Mouse (Mus musculus): ENCODE data around the gene Dnajb6.
"Not testable (repeated sequence)": the region's sequence is repeated elsewhere in the genome, so short reads cannot be mapped to it uniquely, and the experiment has no call there.

Dnajb6 gene

GRCm38 (mm10) chr5:29759318-29759717 lies 23.8 kb downstream of the Dnajb6 start:
- in situ Hi-C loops (cut with MseI, MboI), result no loop called here

- in situ Hi-C loops (cut with MseI, MboI), result no loop called here
Measured at GRCm38 (mm10) chr5:29770935-29771334, 35.4 kb downstream of the Dnajb6 start.

GRCm38 (mm10) chr5:29772038-29772437 lies 36.5 kb downstream of the Dnajb6 start:
- in situ Hi-C loops (cut with MseI, MboI), result no loop called here

GRCm38 (mm10) chr5:29772651-29773330 lies 37.3 kb downstream of the Dnajb6 start:
- in situ Hi-C loops (cut with MseI, MboI), result no loop called here

GRCm38 (mm10) chr5:29773460-29774150 lies 38.1 kb downstream of the Dnajb6 start:
- in situ Hi-C loops (cut with MseI, MboI), result no loop called here

GRCm38 (mm10) chr5:29775437-29775836 lies 39.9 kb downstream of the Dnajb6 start:
- in situ Hi-C loops (cut with MseI, MboI), result no loop called here

GRCm38 (mm10) chr5:29778029-29778428 lies 42.5 kb downstream of the Dnajb6 start:
- in situ Hi-C loops (cut with MseI, MboI), result no loop called here

- in situ Hi-C loops (cut with MseI, MboI), result not testable (repeated sequence)
Measured at GRCm38 (mm10) chr5:29779733-29780132, 44.2 kb downstream of the Dnajb6 start.

- in situ Hi-C loops (cut with MseI, MboI), result no loop called here
Measured at GRCm38 (mm10) chr5:29782261-29782660, 46.8 kb downstream of the Dnajb6 start.

- in situ Hi-C loops (cut with MseI, MboI), result not testable (repeated sequence)
Measured at GRCm38 (mm10) chr5:29784906-29785305, 49.4 kb downstream of the Dnajb6 start.

- in situ Hi-C loops (cut with MseI, MboI), result not testable (repeated sequence)
Measured at GRCm38 (mm10) chr5:29785953-29786352, 50.5 kb downstream of the Dnajb6 start.

GRCm38 (mm10) chr5:29794933-29795332 lies 59.4 kb downstream of the Dnajb6 start:
- in situ Hi-C loops (cut with MseI, MboI), result not testable (repeated sequence)

- in situ Hi-C loops (cut with MseI, MboI), result no loop called here
Measured at GRCm38 (mm10) chr5:29808940-29809339, 73.5 kb downstream of the Dnajb6 start.

GRCm38 (mm10) chr5:29811377-29811921 lies 76.0 kb downstream of the Dnajb6 start:
- in situ Hi-C loops (cut with MseI, MboI), result not testable (repeated sequence)

- in situ Hi-C loops (cut with MseI, MboI), result no loop called here
Measured at GRCm38 (mm10) chr5:29816523-29817242, 81.2 kb downstream of the Dnajb6 start.

- in situ Hi-C loops (cut with MseI, MboI), result no loop called here
Measured at GRCm38 (mm10) chr5:29817400-29817799, 81.9 kb downstream of the Dnajb6 start.

GRCm38 (mm10) chr5:29818287-29818686 lies 82.8 kb downstream of the Dnajb6 start:
- in situ Hi-C loops (cut with MseI, MboI), result no loop called here

GRCm38 (mm10) chr5:29824796-29825195 lies 89.3 kb downstream of the Dnajb6 start:
- in situ Hi-C loops (cut with MseI, MboI), result loop anchor here (10.0 kb wide), 2 partner anchors 190 to 200 kb away; partner anchors contain the start of gene Il6 (in 1 of the 2)

- in situ Hi-C loops (cut with MseI, MboI), result loop anchor here (10.0 kb wide), 2 partner anchors 188 to 198 kb away; partner anchors contain the start of gene Il6 (in 1 of the 2)
Measured at GRCm38 (mm10) chr5:29826780-29827179, 91.3 kb downstream of the Dnajb6 start.

- in situ Hi-C loops (cut with MseI, MboI), result no loop called here
Measured at GRCm38 (mm10) chr5:29842444-29843166, 107.1 kb downstream of the Dnajb6 start.

- in situ Hi-C loops (cut with MseI, MboI), result no loop called here
Measured at GRCm38 (mm10) chr5:29845038-29845437, 109.5 kb downstream of the Dnajb6 start.

Data from mouse trophoblast stem cell (cell line).